Mouse (Mus musculus) v-Abl transformed pro-B cells (cell line): ENCODE results near the gene Timp2.

Source experiments
- in situ Hi-C, 2 experiments: fragments of 400-800 bp; cut with MboI; formaldehyde crosslinking; loops; one replicate each; pipeline ENCODE4 v1.15.1; 2025; ENCODE audit not compliant: unreplicated experiment in 2 of 2

Timp2 gene

GRCm38 (mm10) chr11:118372641-118373040 lies 17.1 kb upstream of the Timp2 start:
- in situ Hi-C loops = no loop called here

GRCm38 (mm10) chr11:118371876-118372275 lies 16.3 kb upstream of the Timp2 start:
- in situ Hi-C loops = no loop called here

DNA sequence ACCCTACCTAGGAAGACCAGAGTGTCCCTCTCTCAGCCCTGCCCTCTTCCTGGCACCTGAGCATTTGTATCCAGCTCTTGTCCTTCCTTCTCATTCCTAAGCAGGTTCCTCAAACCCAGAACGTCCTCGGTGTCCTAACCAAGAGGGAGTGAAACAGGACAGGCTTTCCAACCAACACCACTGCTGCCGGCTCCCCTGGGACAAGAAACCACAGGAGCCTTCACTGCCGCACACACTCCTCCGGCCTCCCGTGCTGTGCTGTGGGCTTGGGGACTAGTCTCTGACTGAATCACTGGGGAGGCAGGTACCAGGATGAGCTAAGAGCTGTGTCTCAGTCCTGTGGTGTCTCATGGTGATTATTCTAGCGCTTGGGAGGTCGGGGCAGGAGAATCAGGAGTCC lies 14.1 kb upstream of the Timp2 start:
- in situ Hi-C loops = no loop called here

DNA sequence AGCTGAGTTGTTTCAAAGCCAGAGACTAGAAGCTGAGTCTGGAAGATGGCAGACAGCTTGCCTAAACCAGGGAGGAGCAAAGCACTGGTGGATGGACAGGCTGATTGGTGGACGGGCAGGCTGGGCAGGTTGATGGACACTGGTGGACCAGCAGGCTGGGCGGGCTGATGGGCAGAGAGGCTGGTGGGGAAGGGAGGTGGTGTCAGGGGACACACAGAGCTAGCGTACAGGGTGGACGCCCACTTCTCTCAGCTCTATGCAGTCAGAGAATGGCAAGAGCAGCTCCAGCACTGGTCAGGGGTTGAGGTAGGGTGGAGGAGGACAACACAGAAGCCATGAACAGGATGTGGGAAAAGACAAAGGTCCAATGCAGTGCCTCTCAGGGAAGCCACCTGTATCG lies 13.7 kb upstream of the Timp2 start:
- in situ Hi-C loops = no loop called here

- in situ Hi-C loops = no loop called here
These were observed 12.8 kb upstream of the Timp2 start for GRCm38 (mm10) chr11:118368330-118368729.

GRCm38 (mm10) chr11:118366559-118366958 lies 11.0 kb upstream of the Timp2 start:
- in situ Hi-C loops = no loop called here

DNA sequence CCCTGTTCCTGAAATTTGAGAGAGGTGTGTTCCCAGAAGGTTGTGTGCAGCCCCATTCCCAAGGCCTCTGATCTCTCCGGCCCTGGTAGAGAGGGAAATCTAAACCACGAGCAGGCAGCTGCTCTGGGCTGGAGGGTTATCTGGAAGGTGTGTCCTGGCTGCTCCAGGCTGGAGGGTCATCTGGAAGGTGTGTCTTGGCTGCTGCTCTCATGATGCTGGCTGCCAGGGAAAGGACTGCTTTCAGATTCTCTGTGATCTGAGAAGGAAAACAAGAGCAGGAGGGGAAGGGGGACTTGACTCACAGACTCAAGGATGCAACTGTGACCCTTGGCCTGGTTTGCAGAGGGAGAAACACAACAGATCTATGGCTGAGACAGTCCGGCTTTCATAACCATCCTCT lies 10.6 kb upstream of the Timp2 start:
- in situ Hi-C loops = no loop called here

GRCm38 (mm10) chr11:118365171-118365570 lies 9.6 kb upstream of the Timp2 start:
- in situ Hi-C loops = no loop called here

DNA sequence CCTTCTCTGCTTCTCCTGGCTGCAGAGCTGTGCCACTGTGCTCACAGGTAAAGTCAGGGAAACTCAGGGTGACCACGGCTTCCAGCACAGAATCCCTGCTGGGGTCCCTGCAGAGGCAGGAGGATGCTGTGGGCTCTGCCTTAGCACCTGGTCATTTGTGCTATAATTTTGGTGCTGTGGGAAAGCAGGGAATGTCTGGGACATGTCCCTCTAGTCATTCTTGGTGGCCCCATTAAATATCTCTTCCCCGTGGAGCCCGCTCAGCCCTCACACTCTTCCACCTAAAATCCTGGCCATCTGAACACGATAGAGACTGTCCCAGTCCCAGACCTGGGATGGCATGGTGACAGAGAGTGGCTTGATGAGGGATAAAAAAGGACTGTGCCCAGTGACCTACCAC lies 8.5 kb upstream of the Timp2 start:
- in situ Hi-C loops = no loop called here

GRCm38 (mm10) chr11:118362971-118363518 lies 7.5 kb upstream of the Timp2 start:
- in situ Hi-C loops = no loop called here

- in situ Hi-C loops = no loop called here
These were observed 7.0 kb upstream of the Timp2 start for GRCm38 (mm10) chr11:118362501-118362900.

- in situ Hi-C loops = no loop called here
These were observed 5.4 kb upstream of the Timp2 start for GRCm38 (mm10) chr11:118360907-118361341.

GRCm38 (mm10) chr11:118360491-118360890 lies 5.0 kb upstream of the Timp2 start:
- in situ Hi-C loops = no loop called here

DNA sequence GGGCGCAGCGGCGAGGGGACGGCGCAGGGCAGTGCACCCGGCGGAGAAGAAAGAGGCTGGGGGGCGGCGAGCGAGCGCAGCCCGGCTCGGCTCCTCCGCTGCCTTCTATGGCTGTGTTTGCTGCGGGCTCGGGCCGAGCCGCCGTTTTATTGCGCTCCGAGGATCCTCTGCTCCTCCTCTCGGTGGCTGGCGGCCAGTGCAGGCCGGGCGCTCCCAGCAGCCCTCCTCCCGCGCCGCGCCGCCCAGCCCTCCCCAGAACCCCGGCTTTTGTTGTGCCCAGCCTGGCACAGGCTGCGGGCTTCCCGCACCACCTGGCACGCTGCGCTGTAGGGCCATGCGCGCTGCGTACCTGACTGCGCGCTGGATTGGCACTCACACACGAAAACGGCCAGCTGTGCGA lies 335 bp downstream of the Timp2 start:
- in situ Hi-C loops = no loop called here

DNA sequence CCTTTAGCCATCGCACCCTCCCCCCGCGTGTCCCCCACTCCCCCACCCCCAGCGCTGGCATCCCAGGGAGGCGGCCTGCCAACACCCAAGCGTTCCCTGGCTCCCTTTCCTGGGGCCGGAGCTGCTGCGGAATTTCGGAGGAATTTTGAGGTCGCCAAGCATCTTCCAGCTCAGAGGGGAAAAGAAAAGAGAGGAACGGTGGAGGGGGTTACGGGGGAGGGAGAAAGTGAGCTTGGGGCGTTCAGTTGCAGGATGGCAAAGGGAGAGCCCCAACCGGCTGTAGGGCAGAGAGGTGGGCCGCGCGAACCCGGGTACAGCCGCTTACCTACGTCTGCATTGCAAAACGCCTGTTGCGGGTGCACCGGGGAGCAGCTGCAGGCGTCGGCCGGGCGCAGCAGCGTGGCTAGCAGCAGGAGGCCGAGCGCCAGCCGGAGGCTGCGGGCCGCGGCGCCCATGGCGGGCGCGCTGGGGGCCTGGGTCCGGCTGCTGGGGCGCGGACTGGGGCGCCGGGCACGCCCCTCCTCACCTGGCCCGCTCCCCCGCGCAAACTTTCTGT lies 826 bp downstream of the Timp2 start:
- in situ Hi-C loops = no loop called here

- in situ Hi-C loops = loop anchor here in 1 of 2 experiments (25.0 kb wide), 1 partner anchor 1612 kb away; no protein-coding TSS in a partner anchor
These were observed 6.0 kb downstream of the Timp2 start for GRCm38 (mm10) chr11:118349494-118349893.

DNA sequence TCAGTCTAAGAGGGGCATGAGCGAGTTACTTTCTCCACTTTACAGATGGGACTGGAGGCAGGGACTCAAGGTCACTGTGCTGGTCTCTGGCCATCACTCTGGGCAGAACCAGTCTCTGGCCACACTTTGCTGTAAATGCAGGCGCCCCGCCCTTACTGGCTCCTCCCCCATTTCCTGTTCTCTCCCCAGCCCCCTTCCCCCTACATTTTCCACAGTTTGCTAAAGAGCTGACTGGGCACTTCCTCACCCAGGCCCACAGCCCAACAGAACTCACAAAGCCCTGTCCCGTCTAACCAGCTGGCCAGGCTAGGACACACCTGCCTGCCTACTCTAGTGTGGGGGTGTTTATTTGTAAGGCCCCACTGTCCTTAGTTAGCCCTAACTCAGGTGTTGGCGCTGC lies 6.7 kb downstream of the Timp2 start:
- in situ Hi-C loops = loop anchor here in 1 of 2 experiments (25.0 kb wide), 1 partner anchor 1612 kb away; no protein-coding TSS in a partner anchor

GRCm38 (mm10) chr11:118348419-118348818 lies 7.1 kb downstream of the Timp2 start:
- in situ Hi-C loops = loop anchor here in 1 of 2 experiments (25.0 kb wide), 1 partner anchor 1611 kb away; no protein-coding TSS in a partner anchor

DNA sequence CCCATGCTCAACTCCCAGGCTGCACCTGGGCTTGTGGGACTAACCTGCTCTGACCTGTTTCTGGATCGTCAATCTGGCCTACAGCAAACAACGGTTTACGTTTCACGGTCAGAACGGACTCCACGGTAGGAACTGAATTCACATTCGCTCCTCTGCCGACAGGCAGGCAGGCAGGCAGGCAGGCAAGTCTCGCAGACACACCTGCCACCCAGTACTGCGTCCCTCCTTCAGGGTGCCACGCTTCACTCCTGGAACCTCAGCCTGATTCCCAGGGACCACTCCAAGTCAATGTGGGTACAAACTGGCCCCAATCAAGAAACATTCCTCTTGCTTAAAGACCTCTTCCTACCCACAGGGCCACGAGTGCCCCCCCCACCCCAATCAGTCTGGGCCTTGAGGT lies 7.6 kb downstream of the Timp2 start:
- in situ Hi-C loops = loop anchor here in 1 of 2 experiments (25.0 kb wide), 1 partner anchor 1611 kb away; no protein-coding TSS in a partner anchor

DNA sequence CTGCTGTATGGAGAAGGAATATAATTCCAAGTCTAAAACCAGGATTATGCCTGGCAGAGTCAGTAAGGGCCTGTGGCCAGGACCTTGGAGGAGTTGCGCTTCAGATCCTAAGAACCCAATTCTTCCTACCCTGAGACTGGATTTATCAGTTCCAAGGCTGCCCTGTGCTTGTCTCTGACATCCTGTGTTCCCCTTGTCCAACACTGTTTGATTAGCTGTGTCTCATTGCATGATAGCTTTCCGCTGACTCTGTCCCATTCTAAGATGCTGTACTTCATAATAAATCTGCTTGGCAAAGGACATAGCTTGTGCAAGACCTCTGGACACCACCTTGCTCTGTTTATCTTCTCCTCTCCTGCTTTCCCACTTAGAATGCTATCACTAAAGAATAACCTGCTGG lies 8.1 kb downstream of the Timp2 start:
- in situ Hi-C loops = loop anchor here in 1 of 2 experiments (25.0 kb wide), 1 partner anchor 1610 kb away; no protein-coding TSS in a partner anchor

- in situ Hi-C loops = loop anchor here in 1 of 2 experiments (25.0 kb wide), 1 partner anchor 1609 kb away; no protein-coding TSS in a partner anchor
These were observed 9.0 kb downstream of the Timp2 start for GRCm38 (mm10) chr11:118346395-118347096.

- in situ Hi-C loops = loop anchor here in 1 of 2 experiments (25.0 kb wide), 1 partner anchor 1608 kb away; no protein-coding TSS in a partner anchor
These were observed 9.8 kb downstream of the Timp2 start for GRCm38 (mm10) chr11:118345693-118346092.
